Mouse (Mus musculus) embryonic facial prominence, embryonic 15.5 days (tissue): ENCODE data around the gene Rpl36-ps4. TPM values are rescaled to one million over a fixed set of nuclear protein-coding genes. Genes with fewer than 3 reads are reported as not detected.

ENCODE experiments used
- ATAC-seq: fragments of 200-750 bp; cut with Nextera tagmentation; 2 replicates; pipeline ENCODE4 v1.8.0; 2017; ENCODE audit warnings: low read depth, moderate TSS enrichment; ENCODE audit not compliant: insufficient number of reproducible peaks, low FRiP score, low TSS enrichment
- H3K27ac ChIP-seq: fragments of 300-500 bp; sonication (generic); replicated peaks from 2 replicates; pipeline ENCODE4 v1.5.1; 2015; ENCODE audit warnings: mild to moderate bottlenecking, inconsistent platforms
- H3K27me3 ChIP-seq: fragments of 300-500 bp; sonication (generic); 2 replicates; pipeline ENCODE4 v1.6.1; 2015; ENCODE audit warnings: inconsistent platforms
- H3K36me3 ChIP-seq: fragments of 300-500 bp; sonication (generic); 2 replicates; pipeline ENCODE4 v1.6.1; 2015; ENCODE audit warnings: mild to moderate bottlenecking, inconsistent platforms
- H3K4me1 ChIP-seq: fragments of 300-500 bp; sonication (generic); 2 replicates; pipeline ENCODE4 v1.6.1; 2015; ENCODE audit warnings: inconsistent platforms
- H3K4me2 ChIP-seq: fragments of 300-500 bp; sonication (generic); replicated peaks from 2 replicates; pipeline ENCODE4 v1.6.1; 2015; ENCODE audit warnings: mild to moderate bottlenecking, inconsistent platforms
- H3K4me3 ChIP-seq: fragments of 300-500 bp; sonication (generic); replicated peaks from 2 replicates; pipeline ENCODE4 v1.5.1; 2015; ENCODE audit warnings: mild to moderate bottlenecking, inconsistent platforms
- H3K9ac ChIP-seq: fragments of 300-500 bp; sonication (generic); 2 replicates; pipeline ENCODE4 v1.6.1; 2015; ENCODE audit warnings: inconsistent platforms
- H3K9me3 ChIP-seq: fragments of 300-500 bp; sonication (generic); replicated peaks from 2 replicates; pipeline ENCODE4 v1.6.1; 2016; ENCODE audit warnings: inconsistent platforms
- WGBS: fragments of 180-500 bp; shearing (Covaris S2); methylation state at CpG from one replicate; pipeline ENCODE4 v1.1.7; 2015; 5-methylcytosine and 5-hydroxymethylcytosine counted together
- polyA plus RNA-seq: library from polyadenylated mRNA; unstranded; fragments of >200 nt; fragmentation: Nextera tagmentation; extraction: Ambion mirVana; gene quantifications from 2 replicates; pipeline ENCODE4 v1.2.1, GENCODE M21; 2015

Rpl36-ps4 gene
- polyA plus RNA-seq, 1 experiment from 2014 or later: not detected

- H3K4me1 ChIP-seq: peaks cover 13% of the 10 kb centered on the region; the same call in 1 of the 2 replicates
- ATAC-seq: no peak
- no peak overlapping the region for H3K27ac ChIP-seq
- no peaks in the 10 kb centered on the region for H3K9me3 ChIP-seq
- no peak overlapping the region for H3K9ac ChIP-seq
- H3K4me2 ChIP-seq: no peak overlapping the region
- WGBS: 45% methylated on average over 9 of the region's 9 CpGs
- H3K27me3 ChIP-seq: no peaks in the 10 kb centered on the region
- H3K36me3 ChIP-seq: no peaks in the 10 kb centered on the region
- no peak overlapping the region for H3K4me3 ChIP-seq
Measured at GRCm38 (mm10) chr17:87879484-87880225, 41.1 kb upstream of the Rpl36-ps4 start.

- Histone ChIP-seq H3K9ac (no peak overlapping the region), H3K9me3 (no peaks in the 10 kb centered on the region), H3K27ac (no peak overlapping the region), H3K4me2 (no peak overlapping the region), H3K36me3 (no peaks in the 10 kb centered on the region), H3K4me1 (peaks cover 7% of the 10 kb centered on the region; the same call in 1 of the 2 replicates), H3K27me3 (no peaks in the 10 kb centered on the region), H3K4me3 (no peak overlapping the region)
- ATAC-seq: no peak
- WGBS: 62% methylated on average over 1 of the region's 1 CpGs
Measured at GRCm38 (mm10) chr17:87882594-87882993, 38.2 kb upstream of the Rpl36-ps4 start.

GRCm38 (mm10) chr17:87897175-87897574, 23.6 kb upstream of the Rpl36-ps4 start:
- Histone ChIP-seq H3K9me3 (no peaks in the 10 kb centered on the region), H3K36me3 (no peaks in the 10 kb centered on the region), H3K4me2 (no peak overlapping the region), H3K27ac (no peak overlapping the region), H3K4me1 (no peaks in the 10 kb centered on the region), H3K4me3 (no peak overlapping the region), H3K27me3 (no peaks in the 10 kb centered on the region), H3K9ac (no peak overlapping the region)
- WGBS: 60% methylated on average over 6 of the region's 6 CpGs
- ATAC-seq: 0 out of 2 replicates have a peak, but pooled peaks have one; percentile 21

GRCm38 (mm10) chr17:87900677-87901076, 20.1 kb upstream of the Rpl36-ps4 start:
- H3K9me3 ChIP-seq: no peaks in the 10 kb centered on the region
- ATAC-seq: peak; percentile 45; the same call in 1 of the 2 replicates
- WGBS: 63% methylated on average over 4 of the region's 4 CpGs
- H3K9ac ChIP-seq: no peak overlapping the region
- no peak overlapping the region for H3K4me2 ChIP-seq
- H3K36me3 ChIP-seq: no peaks in the 10 kb centered on the region
- H3K4me1 ChIP-seq: no peaks in the 10 kb centered on the region
- no peaks in the 10 kb centered on the region for H3K27me3 ChIP-seq
- H3K27ac ChIP-seq: no peak overlapping the region
- no peak overlapping the region for H3K4me3 ChIP-seq

GRCm38 (mm10) chr17:87901163-87901562, 19.6 kb upstream of the Rpl36-ps4 start:
- Histone ChIP-seq H3K9me3 (no peaks in the 10 kb centered on the region), H3K4me2 (no peak overlapping the region), H3K36me3 (no peaks in the 10 kb centered on the region), H3K27me3 (no peaks in the 10 kb centered on the region), H3K9ac (no peak overlapping the region), H3K27ac (no peak overlapping the region), H3K4me1 (no peaks in the 10 kb centered on the region), H3K4me3 (no peak overlapping the region)
- no peak for ATAC-seq
- WGBS: 50% methylated on average over 7 of the region's 7 CpGs

- Histone ChIP-seq H3K27me3 (no peaks in the 10 kb centered on the region), H3K4me3 (no peak overlapping the region), H3K36me3 (no peaks in the 10 kb centered on the region), H3K27ac (no peak overlapping the region), H3K9ac (no peak overlapping the region), H3K9me3 (no peaks in the 10 kb centered on the region), H3K4me2 (no peak overlapping the region), H3K4me1 (no peaks in the 10 kb centered on the region)
- ATAC-seq: no peak
- WGBS: 29% methylated on average over 6 of the region's 6 CpGs
Measured at GRCm38 (mm10) chr17:87903213-87903612, 17.6 kb upstream of the Rpl36-ps4 start.

- 94% methylated on average over 8 of the region's 8 CpGs for WGBS
- H3K36me3 ChIP-seq: no peaks in the 10 kb centered on the region
- no peak overlapping the region for H3K27ac ChIP-seq
- no peak overlapping the region for H3K9ac ChIP-seq
- no peaks in the 10 kb centered on the region for H3K4me1 ChIP-seq
- no peaks in the 10 kb centered on the region for H3K27me3 ChIP-seq
- no peaks in the 10 kb centered on the region for H3K9me3 ChIP-seq
- no peak for ATAC-seq
- no peak overlapping the region for H3K4me2 ChIP-seq
- H3K4me3 ChIP-seq: no peak overlapping the region
Measured at GRCm38 (mm10) chr17:87903725-87904124, 17.1 kb upstream of the Rpl36-ps4 start.

- no peak overlapping the region for H3K9ac ChIP-seq
- H3K27me3 ChIP-seq: no peaks in the 10 kb centered on the region
- H3K4me1 ChIP-seq: no peaks in the 10 kb centered on the region
- no peak overlapping the region for H3K27ac ChIP-seq
- H3K4me2 ChIP-seq: no peak overlapping the region
- no peak for ATAC-seq
- H3K4me3 ChIP-seq: no peak overlapping the region
- 80% methylated on average over 3 of the region's 3 CpGs for WGBS
- H3K36me3 ChIP-seq: no peaks in the 10 kb centered on the region
- H3K9me3 ChIP-seq: 0 out of 2 replicates have a peak, but pooled peaks cover 6% of the 10 kb centered on the region
Measured at GRCm38 (mm10) chr17:87915386-87915785, 5.4 kb upstream of the Rpl36-ps4 start.

GRCm38 (mm10) chr17:87918121-87918520, 2.7 kb upstream of the Rpl36-ps4 start:
- WGBS: 86% methylated on average over 5 of the region's 5 CpGs
- no peaks in the 10 kb centered on the region for H3K4me1 ChIP-seq
- no peak overlapping the region for H3K4me3 ChIP-seq
- no peak overlapping the region for H3K9ac ChIP-seq
- no peaks in the 10 kb centered on the region for H3K9me3 ChIP-seq
- H3K36me3 ChIP-seq: no peaks in the 10 kb centered on the region
- ATAC-seq: no peak
- no peak overlapping the region for H3K4me2 ChIP-seq
- H3K27ac ChIP-seq: no peak overlapping the region
- H3K27me3 ChIP-seq: no peaks in the 10 kb centered on the region

- 82% methylated on average over 10 of the region's 10 CpGs for WGBS
Measured at GRCm38 (mm10) chr17:87934326-87934725, 13.5 kb downstream of the Rpl36-ps4 start.

GRCm38 (mm10) chr17:87934736-87935135, 14.0 kb downstream of the Rpl36-ps4 start:
- Histone ChIP-seq H3K4me1 (no peaks in the 10 kb centered on the region), H3K4me3 (no peak overlapping the region), H3K36me3 (no peaks in the 10 kb centered on the region), H3K27ac (no peak overlapping the region), H3K9ac (no peak overlapping the region), H3K27me3 (no peaks in the 10 kb centered on the region), H3K9me3 (no peaks in the 10 kb centered on the region), H3K4me2 (no peak overlapping the region)
- no peak for ATAC-seq
- 85% methylated on average over 8 of the region's 8 CpGs for whole genome bisulfite sequencing

More at GRCm38 (mm10) chr17:87934326-87934725, 13.5 kb downstream of the Rpl36-ps4 start:
- no peak overlapping the region for H3K9ac ChIP-seq
- H3K4me2 ChIP-seq: no peak overlapping the region
- no peaks in the 10 kb centered on the region for H3K9me3 ChIP-seq
- no peaks in the 10 kb centered on the region for H3K4me1 ChIP-seq
- no peak overlapping the region for H3K4me3 ChIP-seq
- H3K27me3 ChIP-seq: no peaks in the 10 kb centered on the region
- no peak overlapping the region for H3K27ac ChIP-seq
- ATAC-seq: no peak
- no peaks in the 10 kb centered on the region for H3K36me3 ChIP-seq

GRCm38 (mm10) chr17:87936156-87936555, 15.4 kb downstream of the Rpl36-ps4 start:
- WGBS: 71% methylated on average over 4 of the region's 4 CpGs
- H3K36me3 ChIP-seq: no peaks in the 10 kb centered on the region
- no peak overlapping the region for H3K9ac ChIP-seq
- H3K4me3 ChIP-seq: no peak overlapping the region
- no peaks in the 10 kb centered on the region for H3K9me3 ChIP-seq
- ATAC-seq: no peak
- H3K27ac ChIP-seq: no peak overlapping the region
- no peaks in the 10 kb centered on the region for H3K27me3 ChIP-seq
- no peaks in the 10 kb centered on the region for H3K4me1 ChIP-seq
- H3K4me2 ChIP-seq: no peak overlapping the region
